Mouse (Mus musculus): ENCODE data around the gene Gusb.

Gusb gene

GRCm38 (mm10) chr5:130023767-130024539 is 21.1 kb upstream of the Gusb start:
- DNase-seq (ENCODE audit: low spot score in 2 of 2), result peak; percentile 66 to 70

GRCm38 (mm10) chr5:130023067-130023766 is 20.4 kb upstream of the Gusb start:
- DNase-seq (ENCODE audit: low spot score in 2 of 2), result no peak

- no peak for DNase-seq (ENCODE audit: low spot score in 2 of 2)
Observed at GRCm38 (mm10) chr5:130022366-130022765, 19.5 kb upstream of the Gusb start.

GRCm38 (mm10) chr5:130021361-130021966 is 18.6 kb upstream of the Gusb start:
- DNase-seq (ENCODE audit: low spot score in 2 of 2), result no peak

- no peak for DNase-seq (ENCODE audit: low spot score in 2 of 2)
Observed at GRCm38 (mm10) chr5:130019461-130019860, 16.6 kb upstream of the Gusb start.

- DNase-seq (ENCODE audit: low spot score in 2 of 2), result no peak
Observed at GRCm38 (mm10) chr5:130015104-130015503, 12.3 kb upstream of the Gusb start.

- no peak for DNase-seq (ENCODE audit: low spot score in 2 of 2)
Observed at GRCm38 (mm10) chr5:130010961-130011360, 8.1 kb upstream of the Gusb start.

- no peak for DNase-seq (ENCODE audit: low spot score in 2 of 2)
Observed at GRCm38 (mm10) chr5:130009784-130010183, 6.9 kb upstream of the Gusb start.

- no peak for DNase-seq (ENCODE audit: low spot score in 2 of 2)
Observed at GRCm38 (mm10) chr5:130008034-130008590, 5.3 kb upstream of the Gusb start.

GRCm38 (mm10) chr5:130007344-130007743 is 4.5 kb upstream of the Gusb start:
- no peak for DNase-seq (ENCODE audit: low spot score in 2 of 2)

GRCm38 (mm10) chr5:130003229-130003628 is 380 bp upstream of the Gusb start:
- DNase-seq (ENCODE audit: low spot score in 2 of 2), result no peak

- DNase-seq (ENCODE audit: low spot score in 2 of 2), result no peak
Observed at GRCm38 (mm10) chr5:130001356-130001987, 1.4 kb downstream of the Gusb start.

GRCm38 (mm10) chr5:130000735-130001134 is 2.1 kb downstream of the Gusb start:
- no peak for DNase-seq (ENCODE audit: low spot score in 2 of 2)

GRCm38 (mm10) chr5:129999097-129999496 is 3.8 kb downstream of the Gusb start:
- peak; percentile 38 to 66 for DNase-seq (ENCODE audit: low spot score in 2 of 2)

- DNase-seq (ENCODE audit: low spot score in 2 of 2), result no peak
Observed at GRCm38 (mm10) chr5:129997700-129998099, 5.1 kb downstream of the Gusb start.

- no peak for DNase-seq (ENCODE audit: low spot score in 2 of 2)
Observed at GRCm38 (mm10) chr5:129994989-129995388, 7.9 kb downstream of the Gusb start.

GRCm38 (mm10) chr5:129993374-129993773 is 9.5 kb downstream of the Gusb start:
- DNase-seq (ENCODE audit: low spot score in 2 of 2), result no peak

GRCm38 (mm10) chr5:129991898-129992297 is 11.0 kb downstream of the Gusb start:
- DNase-seq (ENCODE audit: low spot score in 2 of 2), result no peak

- no peak for DNase-seq (ENCODE audit: low spot score in 2 of 2)
Observed at GRCm38 (mm10) chr5:129989376-129989775, 13.5 kb downstream of the Gusb start.

- no peak for DNase-seq (ENCODE audit: low spot score in 2 of 2)
Observed at GRCm38 (mm10) chr5:129980216-129980615, 22.6 kb downstream of the Gusb start.

- no peak for DNase-seq (ENCODE audit: low spot score in 2 of 2)
Observed at GRCm38 (mm10) chr5:129978608-129979007, 24.2 kb downstream of the Gusb start.

- no peak for DNase-seq (ENCODE audit: low spot score in 2 of 2)
Observed at GRCm38 (mm10) chr5:129977768-129978167, 25.1 kb downstream of the Gusb start.

All from frontal cortex, postnatal 36 days (tissue).